Mouse (Mus musculus) right cerebral cortex, adult 2 months (tissue): ENCODE measurements around the gene Selenbp2.
"Not testable (repeated sequence)": the region's sequence is repeated elsewhere in the genome, so short reads cannot be mapped to it uniquely, and the experiment has no call there.

Experiments used
- DNase-seq, 2 experiments: peaks; one replicate each; pipeline ENCODE4 v3.0.0; 2021 to 2022; ENCODE audit warnings: low spot score in 2 of 2

Selenbp2 gene

GRCm38 (mm10) chr3:94693329-94693825 is at the start of gene Selenbp2:
Gene Selenbp2 (plus strand): TSS chr3:94693556.
- no peak for DNase-seq

- peak; percentile 17 for DNase-seq
Measured at GRCm38 (mm10) chr3:94648755-94649590, 44.4 kb upstream of the Selenbp2 start.

- DNase-seq: no peak
Measured at GRCm38 (mm10) chr3:94650409-94650808, 42.9 kb upstream of the Selenbp2 start.

GRCm38 (mm10) chr3:94653967-94654366 is 39.4 kb upstream of the Selenbp2 start:
- DNase-seq: not testable (repeated sequence)

- not testable (repeated sequence) for DNase-seq
Measured at GRCm38 (mm10) chr3:94657852-94658739, 35.3 kb upstream of the Selenbp2 start.

- peak; percentile 39 to 40 for DNase-seq
Measured at GRCm38 (mm10) chr3:94658740-94659095, 34.6 kb upstream of the Selenbp2 start, which contains the start of gene Tuft1. Gene Tuft1 (minus strand): TSS chr3:94658872.

- DNase-seq: not testable (repeated sequence)
Measured at GRCm38 (mm10) chr3:94659142-94659748, 34.1 kb upstream of the Selenbp2 start.

- DNase-seq: not testable (repeated sequence)
Measured at GRCm38 (mm10) chr3:94660841-94661240, 32.5 kb upstream of the Selenbp2 start.

- not testable (repeated sequence) for DNase-seq
Measured at GRCm38 (mm10) chr3:94665060-94665802, 28.1 kb upstream of the Selenbp2 start.

GRCm38 (mm10) chr3:94665896-94666295 is 27.5 kb upstream of the Selenbp2 start:
- DNase-seq: not testable (repeated sequence)

GRCm38 (mm10) chr3:94675101-94675500 is 18.3 kb upstream of the Selenbp2 start:
- DNase-seq: not testable (repeated sequence)

GRCm38 (mm10) chr3:94679351-94679841 is 14.0 kb upstream of the Selenbp2 start:
- no peak for DNase-seq

GRCm38 (mm10) chr3:94680032-94680431 is 13.3 kb upstream of the Selenbp2 start:
- DNase-seq: not testable (repeated sequence)

GRCm38 (mm10) chr3:94680783-94681182 is 12.6 kb upstream of the Selenbp2 start:
- no peak for DNase-seq

- DNase-seq: no peak
Measured at GRCm38 (mm10) chr3:94683646-94684045, 9.7 kb upstream of the Selenbp2 start.

GRCm38 (mm10) chr3:94685989-94686772 is 7.2 kb upstream of the Selenbp2 start:
- not testable (repeated sequence) for DNase-seq

- not testable (repeated sequence) for DNase-seq
Measured at GRCm38 (mm10) chr3:94688698-94689097, 4.7 kb upstream of the Selenbp2 start.

- DNase-seq: not testable (repeated sequence)
Measured at GRCm38 (mm10) chr3:94689195-94689594, 4.2 kb upstream of the Selenbp2 start.

- not testable (repeated sequence) for DNase-seq
Measured at GRCm38 (mm10) chr3:94690162-94690561, 3.2 kb upstream of the Selenbp2 start.
